Mouse (Mus musculus): ENCODE measurements around the gene Tead2.
"Not testable (repeated sequence)": the region's sequence is repeated elsewhere in the genome, so short reads cannot be mapped to it uniquely, and the experiment has no call there.

The Tead2 gene

GRCm38 (mm10) chr7:45228548-45228947, 13.0 kb downstream of the Tead2 start:
- no peak for DNase-seq (ENCODE audit: low read depth, low spot score)

DNA sequence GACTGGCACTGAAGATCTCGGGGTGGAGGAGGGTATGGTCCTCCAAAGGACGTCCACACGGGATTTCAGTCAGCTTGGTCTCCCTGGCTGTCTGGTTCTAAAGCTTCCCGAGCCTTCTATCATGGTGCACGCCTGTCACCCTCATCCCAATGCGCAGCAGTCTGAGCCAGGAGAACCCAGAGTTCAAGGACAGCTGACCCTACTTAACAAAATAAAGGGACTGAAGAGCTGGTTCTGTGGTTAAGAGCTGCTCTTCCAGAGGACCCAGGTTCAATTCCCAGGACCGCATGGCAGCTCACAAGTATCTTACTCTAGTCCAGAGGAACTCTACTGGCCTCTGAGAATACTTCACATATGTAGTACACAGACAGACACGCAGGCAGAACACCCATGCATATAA, 13.5 kb downstream of the Tead2 start:
- no peak for DNase-seq (ENCODE audit: low read depth, low spot score)

DNA sequence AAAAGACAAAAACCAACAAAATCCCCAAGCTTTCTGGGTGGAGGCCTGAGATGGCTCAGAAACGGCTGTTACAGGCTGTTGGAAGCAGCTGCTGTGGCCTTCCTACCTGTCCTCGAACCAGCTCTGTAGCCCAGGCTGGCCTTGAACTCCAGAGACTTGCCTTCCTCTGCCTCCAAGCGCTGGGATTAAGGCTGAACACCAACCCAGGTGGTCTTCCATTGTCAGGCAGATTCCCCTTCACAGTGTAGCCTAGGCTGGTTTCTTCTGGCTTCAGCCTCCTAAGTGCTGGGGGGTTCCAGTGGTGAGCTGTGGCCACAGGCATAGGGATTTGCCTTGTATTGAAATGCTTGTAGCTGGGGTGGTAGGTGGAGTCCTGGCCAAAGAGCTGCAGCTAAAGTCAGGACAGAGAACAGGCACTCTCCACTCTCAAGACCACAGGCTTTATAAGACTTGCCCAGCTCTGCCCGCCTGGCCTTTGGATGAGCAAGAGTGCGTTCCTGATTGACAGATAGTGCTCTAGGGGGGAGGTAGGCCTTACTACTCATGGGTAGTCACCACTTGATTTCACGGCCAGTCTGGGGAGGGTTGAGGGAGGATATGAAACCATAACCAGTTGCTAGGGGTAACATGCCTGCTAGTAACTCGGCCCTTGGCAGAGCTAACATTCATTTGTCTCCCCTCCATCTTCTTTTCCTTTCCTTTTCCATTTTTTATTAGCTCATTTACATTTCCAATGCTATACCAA, 14.1 kb downstream of the Tead2 start:
- DNase-seq (ENCODE audit: low read depth, low spot score): no peak

DNA sequence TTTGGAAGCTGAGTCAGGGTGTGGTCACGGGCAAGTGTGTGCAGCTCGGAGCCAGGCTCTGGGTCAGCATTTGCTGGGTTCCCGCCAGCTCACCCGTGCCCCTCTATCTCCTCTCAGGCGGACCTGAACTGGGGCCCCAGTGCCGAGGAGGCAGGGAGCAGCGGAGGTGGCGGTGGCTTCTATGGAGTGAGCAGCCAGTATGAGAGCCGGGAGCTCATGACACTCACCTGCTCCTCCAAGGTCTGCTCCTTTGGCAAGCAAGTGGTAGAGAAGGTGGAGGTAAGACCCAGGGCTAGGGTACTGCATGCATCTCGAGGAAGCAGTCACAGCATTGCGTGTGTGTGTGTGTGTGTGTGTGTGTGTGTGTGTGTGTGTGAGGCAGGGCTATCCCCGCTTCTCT, 15.6 kb downstream of the Tead2 start:
- DNase-seq (ENCODE audit: low read depth, low spot score): no peak

- DNase-seq (ENCODE audit: low read depth, low spot score): no peak
These were observed 16.4 kb downstream of the Tead2 start for GRCm38 (mm10) chr7:45231941-45232340.

GRCm38 (mm10) chr7:45232716-45233465, 17.3 kb downstream of the Tead2 start:
- no peak for DNase-seq (ENCODE audit: low read depth, low spot score)

GRCm38 (mm10) chr7:45233580-45234332, 18.2 kb downstream of the Tead2 start:
- DNase-seq (ENCODE audit: low read depth, low spot score): no peak

GRCm38 (mm10) chr7:45234333-45234841, 18.8 kb downstream of the Tead2 start:
- no peak for DNase-seq (ENCODE audit: low read depth, low spot score)

DNA sequence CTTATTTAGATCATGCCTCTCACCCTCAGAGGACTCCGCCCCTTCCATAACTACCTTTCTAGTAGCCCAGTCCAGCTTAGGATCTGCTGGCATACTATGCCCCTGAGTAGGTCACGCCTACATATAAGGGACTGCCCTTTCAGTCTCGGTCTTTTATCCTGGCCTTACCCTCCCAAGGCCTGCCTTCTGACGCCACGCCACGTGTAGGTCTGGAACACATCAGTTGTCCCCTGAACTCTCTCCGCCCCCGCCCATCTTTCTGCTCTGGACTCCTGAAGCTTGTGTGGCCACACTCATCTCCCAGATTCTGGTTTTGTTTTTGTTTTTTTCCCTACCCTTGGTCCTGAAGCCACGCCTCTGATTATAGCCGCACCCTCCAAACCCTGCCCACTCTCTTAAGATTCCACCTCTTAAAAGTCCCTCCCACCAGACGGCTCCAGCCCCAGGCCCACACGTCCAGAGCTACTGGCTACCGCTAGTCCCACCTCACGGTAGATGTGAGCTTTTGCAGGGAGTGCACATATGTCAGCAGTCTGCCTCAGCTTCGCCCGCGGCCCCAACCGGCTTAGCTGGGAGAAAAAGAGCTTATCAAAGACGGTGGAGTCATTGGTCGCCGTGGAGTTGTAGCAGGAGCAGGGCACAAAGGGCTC, 19.5 kb downstream of the Tead2 start:
- DNase-seq (ENCODE audit: low read depth, low spot score): peak; percentile 61

DNA sequence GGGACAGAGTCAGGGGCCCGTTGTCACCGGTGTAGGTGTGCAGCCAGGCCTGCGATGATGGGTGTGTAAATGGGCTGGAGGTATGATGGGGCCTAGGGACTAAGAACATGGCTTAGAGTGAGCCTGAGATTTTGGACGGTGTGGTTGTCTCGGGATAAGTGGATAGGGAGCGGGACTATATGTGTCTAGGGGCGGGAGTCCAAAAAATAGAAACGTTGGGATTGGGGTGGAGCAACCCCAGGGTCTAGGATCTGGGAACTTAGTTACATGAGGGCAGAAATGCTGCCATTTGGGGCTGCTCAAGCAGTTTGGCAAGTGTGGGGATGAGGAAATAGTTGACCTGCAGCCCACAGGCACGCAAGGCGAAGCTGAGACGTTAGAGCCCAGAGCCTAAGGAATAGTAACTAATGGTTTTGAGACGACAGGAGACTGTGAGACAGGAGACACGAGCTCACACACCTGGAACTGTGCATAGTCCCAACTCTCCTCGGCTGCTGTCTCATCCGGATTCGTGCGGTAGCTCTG, 20.2 kb downstream of the Tead2 start:
- DNase-seq (ENCODE audit: low read depth, low spot score): no peak

- no peak for DNase-seq (ENCODE audit: low read depth, low spot score)
These were observed 22.5 kb downstream of the Tead2 start for GRCm38 (mm10) chr7:45237747-45238699.

DNA sequence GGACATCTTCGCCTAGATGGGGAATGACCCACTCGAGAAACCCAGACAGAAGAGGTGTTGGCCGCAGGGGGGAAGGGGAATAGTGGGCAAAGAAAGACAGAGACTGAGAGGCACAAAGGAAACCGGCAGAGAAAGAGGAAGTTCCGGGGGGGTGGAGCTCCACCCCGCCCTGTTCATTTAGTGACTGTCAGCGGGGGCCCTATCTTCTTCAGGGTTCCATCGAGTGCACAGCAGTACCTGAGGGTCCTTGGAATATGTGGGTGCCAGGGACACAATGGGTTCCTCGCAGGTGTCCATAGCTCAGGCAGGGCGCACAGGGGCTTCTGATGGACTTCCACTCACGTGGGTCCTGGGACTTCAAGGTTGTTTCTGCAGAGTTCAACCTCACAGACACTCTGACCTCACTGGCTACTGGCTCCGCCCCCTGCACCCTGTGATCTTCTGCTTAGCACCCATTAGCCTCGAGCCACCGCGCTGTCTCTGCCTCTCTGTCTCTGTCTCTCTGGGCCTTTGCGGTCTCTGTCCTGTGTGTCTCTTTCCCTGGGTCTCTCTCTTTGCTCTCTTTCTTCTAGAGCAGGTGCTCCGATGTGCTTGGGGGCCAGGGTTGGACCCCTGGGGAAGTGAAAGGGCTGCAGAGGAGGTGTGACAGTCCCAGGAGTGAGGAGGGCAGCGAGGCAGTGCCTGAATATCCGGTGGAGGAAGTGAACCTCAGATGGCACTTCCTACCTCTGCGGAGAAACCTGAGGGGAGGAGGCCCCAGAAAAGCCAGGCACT, 23.4 kb downstream of the Tead2 start, which contains the start of gene Cd37:
Cd37 (minus strand) TSS at position 393 of the 774 bp plus-strand sequence.
- no peak for DNase-seq (ENCODE audit: low read depth, low spot score)

- DNase-seq (ENCODE audit: low read depth, low spot score): no peak
These were observed 24.6 kb downstream of the Tead2 start for GRCm38 (mm10) chr7:45240109-45240508.

- peak; percentile 20 for DNase-seq (ENCODE audit: low read depth, low spot score)
These were observed 25.3 kb downstream of the Tead2 start, which contains the start of gene Slc6a16 for GRCm38 (mm10) chr7:45240633-45241388. Gene Slc6a16 (plus strand): TSS chr7:45241085.

GRCm38 (mm10) chr7:45241389-45241749, 25.8 kb downstream of the Tead2 start:
- no peak for DNase-seq (ENCODE audit: low read depth, low spot score)

DNA sequence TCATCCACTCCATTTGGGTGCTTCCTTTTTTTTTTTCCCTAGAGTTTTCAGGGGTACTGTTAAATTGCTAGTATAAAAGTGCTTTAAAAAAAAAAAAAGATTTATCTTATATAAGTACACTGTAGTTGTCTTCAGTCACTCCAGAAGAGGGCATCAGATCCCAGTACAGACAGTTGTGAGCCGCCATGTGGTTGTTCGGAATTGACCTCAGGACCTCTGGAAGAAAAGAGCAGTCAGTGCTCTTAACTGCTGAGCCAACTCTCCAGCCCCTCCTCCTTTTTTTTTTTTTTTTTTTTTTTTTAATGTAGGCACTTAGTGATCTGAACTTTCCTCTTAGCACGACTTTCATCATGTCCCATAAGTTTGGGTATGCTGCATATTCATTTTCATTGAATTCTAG, 32.1 kb downstream of the Tead2 start:
- DNase-seq (ENCODE audit: low read depth, low spot score): no peak

- DNase-seq (ENCODE audit: low read depth, low spot score): no peak
These were observed 38.3 kb downstream of the Tead2 start for GRCm38 (mm10) chr7:45253806-45254205.

- not testable (repeated sequence) for DNase-seq (ENCODE audit: low read depth, low spot score)
These were observed 40.3 kb downstream of the Tead2 start for GRCm38 (mm10) chr7:45255822-45256221.

Measured in embryo, embryonic 11.5 days (tissue).